Mouse (Mus musculus): ENCODE measurements around the gene Eef1g.

DNA sequence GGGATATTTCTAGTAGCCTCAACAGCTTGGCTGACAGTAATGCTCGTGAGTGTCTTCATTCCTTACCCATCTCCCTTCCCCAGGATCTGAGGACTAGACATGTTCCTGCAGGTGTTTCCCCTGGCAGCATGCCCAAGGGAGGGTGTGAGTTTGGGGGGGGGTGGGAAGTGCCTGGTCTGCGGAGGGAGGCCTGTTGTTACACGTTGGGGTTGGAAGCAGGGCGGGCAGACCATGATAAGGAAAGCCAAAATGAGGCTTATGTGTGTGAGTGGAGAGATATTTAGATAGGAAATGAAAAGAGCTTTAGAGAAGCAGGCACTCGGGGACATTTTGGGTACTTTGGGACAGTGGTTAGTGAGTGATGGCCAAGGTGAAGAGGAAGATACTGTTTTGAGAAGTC lies 22.8 kb upstream of the Eef1g start:
- TF ChIP-seq CTCF (IDR thresholded peaks at IDR 0.05; ENCODE audit: low read depth) (no peak), EP300 (optimal IDR thresholded peaks at IDR 0.05) (no peak)
